17 mouse cellular contexts compared by ENCODE assay signal in the genomic region with DNA sequence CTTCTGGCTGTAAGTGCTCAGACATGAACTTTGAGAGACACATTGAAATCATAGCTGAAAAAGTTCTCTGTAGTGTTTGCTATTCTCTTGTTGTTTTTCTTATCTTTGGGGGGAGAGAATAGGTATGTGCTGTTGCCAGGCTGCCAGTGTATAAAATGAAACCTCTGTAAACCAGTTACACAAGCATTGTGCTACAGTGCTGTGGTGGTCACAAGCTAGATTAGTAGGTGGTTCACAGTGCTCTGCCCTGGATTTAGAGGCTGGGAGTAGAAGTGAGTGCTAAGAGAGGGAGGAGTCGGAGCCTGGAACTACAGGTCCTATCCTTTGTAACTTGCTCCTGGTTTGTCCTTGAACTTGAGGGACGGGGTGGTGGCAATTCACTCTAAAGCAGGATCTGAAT.
"Had no signal": no experiment of that assay in that cellular context is flagged by ENCODE, and none has a peak within 500 bp of the region (broad histone marks: within the 10 kb centered on the region; RNA-seq: fewer than 3 reads in every experiment).

No protein-coding gene starts in this region.

- H3K9me3 ChIP-seq: liver, embryonic 13.5 days; liver, embryonic 15.5 days; midbrain, embryonic 13.5 days; midbrain, embryonic 15.5 days; neural tube, embryonic 12.5 days; stomach, embryonic 15.5 days had no signal

- H3K36me3 ChIP-seq: liver, embryonic 13.5 days; liver, embryonic 15.5 days; midbrain, embryonic 13.5 days; midbrain, embryonic 15.5 days; neural tube, embryonic 12.5 days; stomach, embryonic 15.5 days had no signal

- H3K27me3 ChIP-seq: liver, embryonic 13.5 days; liver, embryonic 15.5 days; megakaryocyte, embryonic 14.5 days; midbrain, embryonic 13.5 days; midbrain, embryonic 15.5 days; neural tube, embryonic 12.5 days; stomach, embryonic 15.5 days had no signal

- ATAC-seq: liver, postnatal 0 days; midbrain, embryonic 13.5 days; midbrain, embryonic 15.5 days had no signal

- H3K27ac ChIP-seq: liver, embryonic 13.5 days; liver, embryonic 15.5 days; macrophage; midbrain, embryonic 13.5 days; midbrain, embryonic 15.5 days; neural tube, embryonic 12.5 days; stomach, embryonic 15.5 days; stomach, postnatal 0 days had no signal

- DNase-seq: liver, embryonic 13.5 days; liver, postnatal 0 days; lung, embryonic 14.5 days; right cerebral cortex, postnatal 14 days; thymus, adult 2 months; thymus, postnatal 25 days; thymus, postnatal 4 days had no signal

- H3K4me1 ChIP-seq: liver, embryonic 13.5 days; liver, embryonic 15.5 days; megakaryocyte, embryonic 14.5 days; midbrain, embryonic 13.5 days; midbrain, embryonic 15.5 days; neural tube, embryonic 12.5 days; stomach, embryonic 15.5 days had no signal

- H3K4me3 ChIP-seq: liver, embryonic 13.5 days; liver, embryonic 15.5 days; megakaryocyte, embryonic 14.5 days; midbrain, embryonic 13.5 days; midbrain, embryonic 15.5 days; neural tube, embryonic 12.5 days; stomach, embryonic 15.5 days had no signal

- H3K4me2 ChIP-seq: liver, embryonic 11.5 days; liver, embryonic 13.5 days; liver, embryonic 15.5 days; lung, embryonic 14.5 days; midbrain, embryonic 11.5 days; midbrain, embryonic 13.5 days; midbrain, embryonic 15.5 days; neural tube, embryonic 12.5 days; stomach, embryonic 15.5 days had no signal

- H3K9ac ChIP-seq: liver, embryonic 13.5 days; liver, embryonic 15.5 days; liver, postnatal 0 days; lung, embryonic 14.5 days; midbrain, embryonic 13.5 days; midbrain, embryonic 15.5 days; neural tube, embryonic 12.5 days; stomach, embryonic 15.5 days had no signal
